Mouse (Mus musculus) forebrain, postnatal 0 days (tissue): ENCODE measurements around the gene Irgm1. TPM values are rescaled to one million over a fixed set of nuclear protein-coding genes. Genes with fewer than 3 reads are reported as not detected.
A peak's percentile ranks its signal among the peaks of the same experiment; 100 is the strongest.
"Not testable (repeated sequence)": the region's sequence is repeated elsewhere in the genome, so short reads cannot be mapped to it uniquely, and the experiment has no call there.

Source experiments
- ATAC-seq: fragments of 200-750 bp; cut with Nextera tagmentation; 2 replicates; pipeline ENCODE4 v1.8.0; 2017; ENCODE audit warnings: mild to moderate bottlenecking, moderate library complexity
- DNase-seq: peaks from one replicate; pipeline ENCODE4 v3.0.0-alpha.2; 2015
- H3K27ac ChIP-seq: fragments of 300-500 bp; sonication (generic); 2 replicates; pipeline ENCODE4 v1.5.1; 2014; ENCODE audit warnings: low read depth, mild to moderate bottlenecking, antibody characterized with exemption, low read length, moderate library complexity, mixed read lengths
- H3K27me3 ChIP-seq: fragments of 300-500 bp; sonication (generic); 2 replicates; pipeline ENCODE4 v1.6.1; 2014; ENCODE audit warnings: mild to moderate bottlenecking, low read length, mixed read lengths; ENCODE audit not compliant: insufficient read depth
- H3K36me3 ChIP-seq: fragments of 300-500 bp; sonication (generic); 2 replicates; pipeline ENCODE4 v1.6.1; 2014; ENCODE audit warnings: mild to moderate bottlenecking, moderate library complexity; ENCODE audit not compliant: insufficient read depth
- H3K4me1 ChIP-seq: fragments of 300-500 bp; sonication (generic); 2 replicates; pipeline ENCODE4 v1.6.1; 2014; ENCODE audit warnings: antibody characterized with exemption; ENCODE audit not compliant: insufficient read depth
- H3K4me2 ChIP-seq: fragments of 300-500 bp; sonication (generic); 2 replicates; pipeline ENCODE4 v1.6.1; 2014; ENCODE audit warnings: low read depth, mild to moderate bottlenecking, moderate library complexity
- H3K4me3 ChIP-seq: fragments of 300-500 bp; sonication (generic); 2 replicates; pipeline ENCODE4 v1.5.1; 2014; ENCODE audit warnings: low read depth, low read length, mixed read lengths
- H3K9ac ChIP-seq: fragments of 300-500 bp; sonication (generic); 2 replicates; pipeline ENCODE4 v1.6.1; 2014; ENCODE audit warnings: mild to moderate bottlenecking
- H3K9me3 ChIP-seq: fragments of 300-500 bp; sonication (generic); 2 replicates; pipeline ENCODE4 v1.6.1; 2016; ENCODE audit warnings: low read length
- CTCF ChIP-seq: sonication (generic); IDR thresholded peaks from 2 replicates; pipeline ENCODE4 v1.5.1; 2016; ENCODE audit warnings: antibody characterized with exemption, control low read depth, low read depth
- WGBS: fragments of 180-500 bp; shearing (Covaris S2); extraction: QIAGEN DNeasy Blood & Tissue Kit; methylation state at CpG from one replicate; pipeline ENCODE4 v1.1.7; 2014; 5-methylcytosine and 5-hydroxymethylcytosine counted together
- polyA plus RNA-seq: library from polyadenylated mRNA; unstranded; fragments of >200 nt; fragmentation: Nextera tagmentation; extraction: Ambion mirVana; gene quantifications from 2 replicates; pipeline ENCODE4 v1.2.1, GENCODE M21; 2015
- total RNA-seq: library from RNA; depleted of rRNA; stranded (reverse); fragments of >200 nt; gene quantifications from 2 replicates; pipeline ENCODE4 v1.2.3, GENCODE M21; 2014

Gene Irgm1
- total and polyA plus RNA-seq, 2 experiments from 2014 or later = 4.9 to 6.7 TPM

GRCm38 (mm10) chr11:48822768-48823512 is 48.5 kb downstream of the Irgm1 start:
- Histone ChIP-seq H3K4me3 (peak overlapping the region; percentile 33), H3K9me3 (no peaks in the 10 kb centered on the region), H3K36me3 (no peaks in the 10 kb centered on the region), H3K27me3 (peaks cover 14% of the 10 kb centered on the region), H3K9ac (no peak overlapping the region), H3K4me1 (0 out of 2 replicates have a peak, but pooled peaks cover 6% of the 10 kb centered on the region), H3K27ac (no peak overlapping the region), H3K4me2 (peak overlapping the region; percentile 55)
- ATAC-seq (no peak), DNase-seq (no peak)
- no peak for TF ChIP-seq CTCF
- whole genome bisulfite sequencing = 37% methylated on average over 14 of the region's 14 CpGs

- WGBS = 86% methylated on average over 14 of the region's 14 CpGs
- not testable (repeated sequence) for H3K9me3 ChIP-seq, ATAC-seq, DNase-seq, H3K4me1 ChIP-seq, H3K4me2 ChIP-seq, H3K27ac ChIP-seq, H3K36me3 ChIP-seq, H3K9ac ChIP-seq, H3K4me3 ChIP-seq
- peaks cover 10% of the 10 kb centered on the region for H3K27me3 ChIP-seq
Measured at GRCm38 (mm10) chr11:48821299-48821698, 50.2 kb downstream of the Irgm1 start.

- no peak overlapping the region for H3K4me2 ChIP-seq
- H3K4me3 ChIP-seq = no peak overlapping the region
- H3K9me3 ChIP-seq = no peaks in the 10 kb centered on the region
- peaks cover 13% of the 10 kb centered on the region; the same call in 1 of the 2 replicates for H3K4me1 ChIP-seq
- no peaks in the 10 kb centered on the region for H3K36me3 ChIP-seq
- no peak overlapping the region for H3K27ac ChIP-seq
- H3K27me3 ChIP-seq = peaks cover 10% of the 10 kb centered on the region
- ATAC-seq (no peak), DNase-seq (no peak)
- no peak overlapping the region for H3K9ac ChIP-seq
- no peak for TF ChIP-seq CTCF
Measured at GRCm38 (mm10) chr11:48820308-48820674, 51.2 kb downstream of the Irgm1 start.

GRCm38 (mm10) chr11:48819614-48820307 is 51.7 kb downstream of the Irgm1 start:
- ATAC-seq = no peak
- H3K9me3 ChIP-seq = no peaks in the 10 kb centered on the region
- peaks cover 10% of the 10 kb centered on the region for H3K27me3 ChIP-seq
- H3K4me3 ChIP-seq = no peak overlapping the region
- H3K9ac ChIP-seq = no peak overlapping the region
- H3K36me3 ChIP-seq = peaks cover under 1% of the 10 kb centered on the region; the same call in 1 of the 2 replicates
- 77% methylated on average over 7 of the region's 7 CpGs for WGBS
- H3K4me1 ChIP-seq = peaks cover 13% of the 10 kb centered on the region; the same call in 1 of the 2 replicates
- no peak for DNase-seq
- TF ChIP-seq CTCF = no peak
- no peak overlapping the region for H3K27ac ChIP-seq
- H3K4me2 ChIP-seq = no peak overlapping the region

GRCm38 (mm10) chr11:48818346-48818745 is 53.1 kb downstream of the Irgm1 start:
- no peak for TF ChIP-seq CTCF
- peaks cover 6% of the 10 kb centered on the region; the same call in 1 of the 2 replicates for H3K36me3 ChIP-seq
- H3K9me3 ChIP-seq = no peaks in the 10 kb centered on the region
- H3K9ac ChIP-seq = no peak overlapping the region; the same call in 1 of the 2 replicates
- H3K27me3 ChIP-seq = no peaks in the 10 kb centered on the region
- peak overlapping the region; percentile 93; the same call in 1 of the 2 replicates for H3K27ac ChIP-seq
- under 1% methylated on average over 16 of the region's 16 CpGs for WGBS
- H3K4me1 ChIP-seq = peaks cover 12% of the 10 kb centered on the region; the same call in 1 of the 2 replicates
- H3K4me2 ChIP-seq = peak overlapping the region; percentile 56
- DNase-seq (peak; percentile 97), ATAC-seq (no peak)
- H3K4me3 ChIP-seq = peak overlapping the region; percentile 88

GRCm38 (mm10) chr11:48817794-48818193 is 53.7 kb downstream of the Irgm1 start:
- Histone ChIP-seq H3K36me3 (peaks cover 11% of the 10 kb centered on the region), H3K4me2 (peak overlapping the region; percentile 56), H3K27me3 (no peaks in the 10 kb centered on the region), H3K4me3 (peak overlapping the region; percentile 88), H3K9me3 (no peaks in the 10 kb centered on the region), H3K27ac (peak overlapping the region; percentile 93), H3K4me1 (peaks cover 12% of the 10 kb centered on the region; the same call in 1 of the 2 replicates), H3K9ac (peak overlapping the region; percentile 75)
- 5% methylated on average over 9 of the region's 9 CpGs for WGBS
- ATAC-seq = no peak
- no peak for DNase-seq
- no peak for TF ChIP-seq CTCF
